Mouse (Mus musculus): ENCODE measurements around the gene Dixdc1. TPM values are rescaled to one million over a fixed set of nuclear protein-coding genes. Genes with fewer than 3 reads are reported as not detected.

Dixdc1 gene
- total RNA-seq (2021), result 1 to 10 TPM; 7.4 to 7.7 TPM

- peak; percentile 96 to 97 for DNase-seq
- intact Hi-C loops (cut with DNase I), result loop anchor here (10.0 kb wide), 1 partner anchor 294 kb away; no protein-coding TSS in a partner anchor
These were observed at the start of gene Dixdc1 for GRCm38 (mm10) chr9:50738914-50739870. Gene Dixdc1, minus strand, starts transcription at chr9:50739517.

- intact Hi-C loops (cut with DNase I), result no loop called here
- peak in 1 of 2 experiments; percentile 40 for DNase-seq
These were observed 42.8 kb upstream of the Dixdc1 start for GRCm38 (mm10) chr9:50782155-50782554.

- intact Hi-C loops (cut with DNase I), result no loop called here
- no peak for DNase-seq
These were observed 36.9 kb upstream of the Dixdc1 start for GRCm38 (mm10) chr9:50776162-50776760.

GRCm38 (mm10) chr9:50775662-50776126 is 36.4 kb upstream of the Dixdc1 start:
- peak in 1 of 2 experiments; percentile 20 for DNase-seq
- intact Hi-C loops (cut with DNase I), result no loop called here

- intact Hi-C loops (cut with DNase I), result no loop called here
- peak; percentile 93 for DNase-seq
These were observed 35.8 kb upstream of the Dixdc1 start, which contains the start of the genes Alg9 and 1110032A03Rik for GRCm38 (mm10) chr9:50774991-50775612. Gene Alg9, plus strand, starts transcription at chr9:50775019. Gene 1110032A03Rik, minus strand, starts transcription at chr9:50775520.

GRCm38 (mm10) chr9:50774026-50774462 is 34.7 kb upstream of the Dixdc1 start:
- intact Hi-C loops (cut with DNase I), result no loop called here
- DNase-seq, result no peak

- DNase-seq, result peak; percentile 43 to 48
- intact Hi-C loops (cut with DNase I), result no loop called here
These were observed 30.7 kb upstream of the Dixdc1 start for GRCm38 (mm10) chr9:50770011-50770410.

- intact Hi-C loops (cut with DNase I), result loop anchor here (5.0 kb wide), 3 partner anchors 71 to 166 kb away; partner anchors contain the start of genes Nkapd1, Pih1d2, Sdhd and Timm8b
- DNase-seq, result peak; percentile 99
These were observed 29.0 kb upstream of the Dixdc1 start, which contains the start of gene Fdxacb1 for GRCm38 (mm10) chr9:50768107-50769002. Gene Fdxacb1, plus strand, starts transcription at chr9:50768236.

GRCm38 (mm10) chr9:50767531-50768106 is 28.3 kb upstream of the Dixdc1 start:
- DNase-seq, result peak in 1 of 2 experiments; percentile 29
- intact Hi-C loops (cut with DNase I), result loop anchor here (5.0 kb wide), 3 partner anchors 70 to 165 kb away; partner anchors contain the start of genes Nkapd1, Pih1d2, Sdhd and Timm8b

GRCm38 (mm10) chr9:50763331-50763730 is 24.0 kb upstream of the Dixdc1 start:
- intact Hi-C loops (cut with DNase I), result no loop called here
- peak in 1 of 2 experiments; percentile 48 for DNase-seq

GRCm38 (mm10) chr9:50761520-50762243 is 22.4 kb upstream of the Dixdc1 start:
- intact Hi-C loops (cut with DNase I), result no loop called here
- no peak for DNase-seq

GRCm38 (mm10) chr9:50756711-50757110 is 17.4 kb upstream of the Dixdc1 start:
- intact Hi-C loops (cut with DNase I), result no loop called here

GRCm38 (mm10) chr9:50753947-50754346 is 14.6 kb upstream of the Dixdc1 start:
- intact Hi-C loops (cut with DNase I), result loop anchor here (1.0 kb wide), 1 partner anchor 31 kb away; no protein-coding TSS in a partner anchor
- peak; percentile 43 to 44 for DNase-seq

More at GRCm38 (mm10) chr9:50756711-50757110, 17.4 kb upstream of the Dixdc1 start:
- no peak for DNase-seq

GRCm38 (mm10) chr9:50752784-50753615 is 13.7 kb upstream of the Dixdc1 start:
- intact Hi-C loops (cut with DNase I), result loop anchor here (1.0 kb wide), 1 partner anchor 30 kb away; no protein-coding TSS in a partner anchor
- DNase-seq, result peak; percentile 95 to 96

- intact Hi-C loops (cut with DNase I), result no loop called here
- peak; percentile 82 to 84 for DNase-seq
These were observed 12.8 kb upstream of the Dixdc1 start, which contains the start of gene Hspb2 for GRCm38 (mm10) chr9:50752054-50752602. Gene Hspb2, minus strand, starts transcription at chr9:50752354.

GRCm38 (mm10) chr9:50751323-50751722 is 12.0 kb upstream of the Dixdc1 start, which contains the start of gene Cryab:
Gene Cryab, plus strand, starts transcription at chr9:50751325.
- intact Hi-C loops (cut with DNase I), result no loop called here
- DNase-seq, result peak; percentile 49 to 50

GRCm38 (mm10) chr9:50750706-50751105 is 11.4 kb upstream of the Dixdc1 start:
- intact Hi-C loops (cut with DNase I), result no loop called here
- DNase-seq, result peak in 1 of 2 experiments; percentile 48
